Mouse (Mus musculus) left cerebral cortex, postnatal 10 days (tissue): ENCODE measurements around the gene Olfr1373. TPM values are rescaled to one million over a fixed set of nuclear protein-coding genes. Genes with fewer than 3 reads are reported as not detected.

Experiments
- DNase-seq, 2 experiments: peaks; one replicate each; pipeline ENCODE4 v3.0.0; 2021 to 2022; ENCODE audit warnings: low spot score in 2 of 2, mixed read lengths in 1 of 2; ENCODE audit errors: extremely low spot score in 1 of 2
- intact Hi-C: fragments of 180-260 bp; cut with DNase I; formaldehyde crosslinking; loops from one replicate; pipeline ENCODE4 v1.15.1; 2025
- microRNA-seq: library from miRNA; unstranded; fragments of <30 nt; microRNA quantifications from one replicate; pipeline ENCODE4 v1.2.0, GENCODE M21; 2022
- total RNA-seq, 2 experiments: library from RNA; stranded (reverse); gene quantifications; 2 replicates each; pipeline ENCODE4 v1.2.3; 2021

The Olfr1373 gene
- total RNA-seq, 2 experiments from 2014 or later, result not detected

GRCm38 (mm10) chr11:52115479-52115878 lies 29.8 kb downstream of the Olfr1373 start:
- intact Hi-C loops, result no loop called here
- no peak for DNase-seq

- DNase-seq, result no peak
- intact Hi-C loops, result no loop called here
Measured at GRCm38 (mm10) chr11:52109421-52109820, 35.9 kb downstream of the Olfr1373 start.

DNA sequence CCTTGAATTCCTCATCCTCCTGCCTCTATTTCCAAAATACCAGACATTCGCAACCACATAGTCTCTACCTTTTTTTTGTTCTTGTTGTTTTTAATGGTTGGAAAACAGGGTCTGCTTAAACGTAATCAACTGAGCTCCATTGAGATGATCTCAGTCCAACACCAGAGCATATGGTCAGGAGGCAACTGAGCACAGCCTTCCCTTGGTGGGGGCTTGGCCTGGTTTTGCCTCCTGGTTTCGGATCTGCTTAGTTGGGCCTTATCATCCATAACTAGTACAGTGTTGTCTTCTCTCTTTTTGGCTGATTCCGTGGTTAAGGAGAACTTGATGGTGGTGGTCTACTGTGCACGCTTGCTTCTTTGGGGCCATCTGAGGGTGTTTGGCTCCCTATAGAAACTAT lies 36.5 kb downstream of the Olfr1373 start:
- no peak for DNase-seq
- intact Hi-C loops, result no loop called here

DNA sequence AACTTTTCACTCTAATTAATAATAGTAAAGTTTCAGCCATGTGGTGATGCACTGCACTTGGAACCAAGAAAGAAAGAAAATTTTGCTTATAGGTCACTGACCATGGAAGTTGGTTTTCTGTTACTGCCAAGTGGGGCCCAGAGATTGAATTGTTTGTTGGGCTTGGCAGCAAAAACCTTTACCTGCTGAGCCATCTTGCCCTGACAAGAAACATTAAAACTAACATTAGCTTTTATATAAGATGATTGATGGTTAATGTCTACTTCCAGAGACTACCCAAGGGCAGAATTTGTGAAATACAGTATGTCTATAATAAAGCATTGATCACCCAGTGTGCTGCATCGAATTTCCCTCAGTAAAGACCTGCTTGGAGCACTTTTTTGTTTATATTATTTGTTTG lies 38.9 kb downstream of the Olfr1373 start:
- no peak for DNase-seq
- intact Hi-C loops, result no loop called here

DNA sequence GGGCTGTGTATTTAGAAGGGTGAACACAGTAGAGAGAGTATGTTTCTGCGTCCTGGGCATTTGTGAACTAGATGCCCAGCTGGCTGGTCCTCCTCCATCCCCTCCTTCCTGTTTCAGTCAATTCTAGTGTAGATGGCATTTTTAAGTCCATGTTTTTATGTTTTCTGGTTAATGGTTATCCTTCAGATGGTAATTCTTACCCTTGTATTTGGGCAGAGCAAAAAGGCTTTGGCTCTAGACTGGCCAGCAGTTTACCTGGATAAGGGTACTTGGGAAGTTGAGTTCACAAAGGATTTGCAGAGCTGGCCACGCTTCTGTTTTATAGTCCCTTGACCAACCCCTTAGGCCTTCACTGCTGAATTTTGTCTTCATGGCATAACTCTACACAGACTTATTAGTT lies 39.3 kb downstream of the Olfr1373 start:
- intact Hi-C loops, result no loop called here

GRCm38 (mm10) chr11:52105503-52105902 lies 39.8 kb downstream of the Olfr1373 start:
- no peak for DNase-seq
- intact Hi-C loops, result no loop called here

More for the DNA sequence above, 39.3 kb downstream of the Olfr1373 start:
- no peak for DNase-seq

DNA sequence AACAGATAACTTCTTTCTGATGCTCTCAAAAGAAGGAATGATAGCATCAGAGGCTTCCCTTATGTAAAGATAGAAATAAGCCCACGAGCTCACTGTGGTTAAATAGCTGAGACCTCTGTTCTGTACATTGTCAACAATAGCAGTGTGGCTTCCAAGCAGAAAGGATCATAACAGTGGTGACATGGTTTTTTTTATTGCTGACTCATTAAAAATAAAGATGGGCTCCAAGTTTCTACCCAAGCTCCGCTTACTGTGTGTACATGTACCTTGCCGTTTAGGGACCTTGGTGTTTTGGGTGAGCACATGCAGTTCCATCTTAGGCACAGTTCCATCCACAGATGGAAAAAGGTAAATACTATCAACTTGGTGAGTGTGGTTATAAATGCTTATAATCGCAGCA lies 42.4 kb downstream of the Olfr1373 start:
- intact Hi-C loops, result no loop called here
- DNase-seq, result no peak

GRCm38 (mm10) chr11:52099771-52100219 lies 45.5 kb downstream of the Olfr1373 start:
- intact Hi-C loops, result loop anchor here (5.0 kb wide), 1 partner anchor 97 kb away; the partner anchor contains the start of genes Cdkl3 and Ube2b
- DNase-seq, result no peak

DNA sequence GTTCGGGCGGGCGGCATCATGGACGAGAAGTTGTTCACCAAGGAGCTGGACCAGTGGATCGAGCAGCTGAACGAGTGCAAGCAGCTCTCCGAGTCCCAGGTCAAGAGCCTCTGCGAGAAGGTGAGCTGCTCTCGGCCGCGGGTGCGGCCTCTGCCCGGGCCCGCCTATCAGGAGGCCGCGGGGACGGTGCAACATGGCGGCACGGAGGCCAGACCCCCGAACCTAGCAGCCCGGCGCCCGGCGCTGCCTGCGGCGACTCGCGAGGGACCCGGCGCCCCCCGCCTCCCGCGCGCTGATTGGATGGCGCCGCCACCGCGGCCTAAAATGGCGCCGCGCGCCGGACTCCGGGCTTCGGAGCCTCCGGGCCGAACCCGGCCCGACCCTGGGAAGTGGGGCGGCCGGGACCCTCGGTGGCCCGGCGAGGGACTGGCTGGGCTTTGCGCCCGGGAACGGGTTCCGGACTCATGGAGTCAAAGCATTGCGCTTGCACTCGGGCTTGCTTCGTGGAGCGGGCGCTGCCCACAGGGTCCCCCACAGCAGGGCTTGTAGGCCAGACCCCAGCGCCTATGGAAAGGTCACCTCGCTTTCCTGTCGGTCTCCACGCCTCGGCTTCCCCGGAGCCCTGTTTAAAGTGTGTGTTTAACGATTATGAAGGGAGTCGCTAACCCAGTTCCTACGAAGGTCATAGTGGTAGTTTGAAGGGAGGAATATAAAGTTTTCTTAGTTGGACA lies 46.1 kb downstream of the Olfr1373 start:
- peak; percentile 45 to 88 for DNase-seq
- intact Hi-C loops, result loop anchor here (5.0 kb wide), 1 partner anchor 97 kb away; the partner anchor contains the start of genes Cdkl3 and Ube2b

GRCm38 (mm10) chr11:52098398-52098946 lies 46.9 kb downstream of the Olfr1373 start, which contains the start of gene Ppp2ca:
Gene Ppp2ca (plus strand): TSS chr11:52098681.
- intact Hi-C loops, result loop anchor here (5.0 kb wide), 1 partner anchor 96 kb away; the partner anchor contains the start of genes Cdkl3 and Ube2b
- DNase-seq, result peak; percentile 98 to 99

DNA sequence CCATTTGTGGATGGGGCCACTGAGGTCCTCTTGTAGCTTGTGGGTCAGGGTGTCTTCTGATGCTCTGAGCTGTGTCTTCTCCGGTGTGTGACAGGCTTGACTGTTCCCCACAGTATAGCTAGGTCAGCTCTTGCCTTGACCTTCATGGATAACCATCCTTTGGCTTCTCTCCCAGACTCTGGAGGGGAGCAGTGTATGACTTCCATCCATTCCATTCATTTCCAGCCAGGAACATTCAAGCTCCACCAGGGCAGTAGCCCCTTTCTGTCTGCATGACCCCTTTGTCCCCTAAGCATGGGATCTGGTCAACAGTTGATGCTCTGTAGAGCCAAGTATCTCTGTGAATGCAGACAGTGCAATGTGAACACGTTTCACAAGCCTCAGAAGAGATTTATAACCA lies 47.7 kb downstream of the Olfr1373 start:
- no peak for DNase-seq
- intact Hi-C loops, result loop anchor here (5.0 kb wide), 1 partner anchor 95 kb away; the partner anchor contains the start of genes Cdkl3 and Ube2b

DNA sequence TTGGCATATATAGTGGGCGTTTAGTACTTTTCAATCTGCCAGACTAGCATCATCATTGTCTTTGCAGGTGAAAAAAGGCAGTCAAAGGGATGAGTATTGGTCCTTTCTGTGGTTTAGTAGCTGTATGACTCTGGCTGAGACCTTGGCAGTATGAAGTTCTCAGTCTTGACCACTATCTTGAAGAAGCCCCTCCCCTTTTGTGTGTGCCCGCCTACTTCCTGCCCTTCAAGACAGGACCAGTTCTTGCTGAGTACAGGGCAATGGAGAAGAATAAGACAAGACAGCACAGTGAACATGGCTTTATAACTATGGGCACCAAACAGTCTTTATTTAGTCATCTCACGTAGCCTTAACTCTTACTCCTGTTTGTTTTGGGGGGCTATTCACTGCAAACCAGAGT lies 48.3 kb downstream of the Olfr1373 start:
- DNase-seq, result no peak
- intact Hi-C loops, result loop anchor here (5.0 kb wide), 1 partner anchor 95 kb away; the partner anchor contains the start of genes Cdkl3 and Ube2b

Small RNA genes within 50 kb of the gene (microRNA-seq; reads per million reads assigned to microRNA genes)
- gene Gm24157 (not detected), gene Mir3061 (23.0 reads per million, percentile 42 among the genes with 10 or more reads in this experiment)

Other genes starting within 250 kb of the Olfr1373 start
- 10 to 100 TPM; 40.9 to 41.6 TPM for gene Cdkn2aipnl, start 177.9 kb downstream of the Olfr1373 start, total RNA-seq
- gene Ube2b, start 144.8 kb downstream of the Olfr1373 start, total RNA-seq, result 100 to 1,000 TPM; 158 to 169 TPM
- 10 to 100 TPM; 20.4 to 20.7 TPM for gene Cdkl3, start 141.3 kb downstream of the Olfr1373 start, total RNA-seq
- 100 to 1,000 TPM; 145 to 149 TPM for gene Ppp2ca, start 46.8 kb downstream of the Olfr1373 start, total RNA-seq
- gene Olfr1371, start 68.5 kb upstream of the Olfr1373 start, total RNA-seq, result not detected
- gene Skp1a, start 86.5 kb upstream of the Olfr1373 start, total RNA-seq, result 100 to 1,000 TPM; 499 to 514 TPM
- 1 to 10 TPM; 6.0 to 6.7 TPM for gene Tcf7, start 137.5 kb upstream of the Olfr1373 start, total RNA-seq
- 100 to 1,000 TPM; 588 to 615 TPM for gene Vdac1, start 215.3 kb upstream of the Olfr1373 start, total RNA-seq